Mouse (Mus musculus) inflammation-experienced regulatory T-cells, adult 6 months (primary cell): ENCODE measurements around the gene Gfap. TPM values are rescaled to one million over a fixed set of nuclear protein-coding genes. Genes with fewer than 3 reads are reported as not detected.
A peak's percentile ranks its signal among the peaks of the same experiment; 100 is the strongest.

Experiments used
- ATAC-seq: one replicate; pipeline ENCODE4 v1.8.0; 2017
- polyA plus RNA-seq, 3 experiments: library from polyadenylated mRNA; unstranded; fragments of 100-300 nt; shearing (Covaris generic); gene quantifications; one replicate each; pipeline ENCODE4 v1.2.1; 2017

The Gfap gene
- polyA plus RNA-seq = not detected

DNA sequence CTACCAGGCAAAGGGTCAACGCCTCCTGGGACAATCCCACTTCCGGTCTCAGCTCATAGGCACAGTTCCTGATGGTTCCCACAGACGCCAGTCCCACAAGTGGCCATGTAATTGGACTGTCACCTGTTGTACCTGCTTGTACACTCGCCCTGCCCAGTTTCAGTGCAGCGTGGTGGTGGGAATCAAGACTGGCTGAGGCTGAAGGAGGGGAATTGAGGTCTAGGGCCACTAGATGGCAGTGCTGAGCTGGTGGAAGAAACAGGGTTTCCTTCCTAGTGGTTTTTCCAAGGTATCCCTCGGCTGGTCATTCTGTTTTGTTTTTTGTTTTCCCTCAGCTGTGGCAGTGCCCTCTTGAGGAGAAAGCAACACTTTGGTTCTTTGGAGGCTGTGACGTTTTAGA is at the start of gene Gfap:
Gfap (minus strand) TSS at position 150 of the 400 bp plus-strand sequence.
- ATAC-seq = no peak

DNA sequence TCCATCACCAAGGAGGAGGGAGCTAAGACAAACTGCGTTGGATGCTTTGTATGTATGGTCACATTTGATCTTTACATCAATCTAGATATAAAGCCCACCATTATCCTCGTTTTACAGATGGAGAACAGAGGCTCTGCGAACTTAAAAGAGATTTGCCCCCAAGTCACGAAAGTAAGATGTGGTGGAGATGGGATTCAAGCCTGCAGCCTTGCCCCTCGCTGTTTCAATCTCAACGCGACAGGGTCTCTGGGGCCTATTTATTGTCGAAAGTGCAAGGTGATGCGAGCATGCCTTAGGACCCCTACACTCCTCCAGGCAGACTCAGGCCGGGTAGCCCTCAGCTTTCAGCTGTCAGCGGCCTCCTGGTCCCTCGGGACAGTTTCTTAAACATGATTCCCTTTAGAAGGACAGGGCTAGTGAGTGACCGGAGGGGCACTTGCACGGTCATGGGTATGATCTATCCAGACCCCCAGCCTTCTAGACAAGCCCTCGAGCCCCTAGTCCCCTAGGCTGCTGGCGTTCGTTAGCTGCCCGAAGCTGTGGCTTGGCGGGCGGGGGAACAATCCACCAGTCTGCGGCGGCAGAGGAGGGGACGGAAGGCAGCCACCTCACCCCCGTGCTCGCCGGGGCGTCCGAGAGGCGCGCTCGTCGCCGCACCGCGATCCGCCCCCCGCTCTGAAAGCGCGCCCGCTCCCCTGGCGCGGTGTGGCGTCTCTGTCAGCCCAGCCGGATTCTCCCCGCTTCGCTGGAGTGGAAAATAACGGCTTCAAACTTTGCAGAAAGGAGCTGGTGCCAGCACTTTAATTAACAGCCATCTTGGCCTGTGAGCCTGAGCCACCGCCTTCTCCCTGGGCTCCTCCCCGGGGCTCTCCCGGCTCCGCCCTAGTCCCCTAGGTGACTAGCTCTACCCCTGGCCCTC is 47.6 kb upstream of the Gfap start:
- peak; percentile 41 for ATAC-seq

DNA sequence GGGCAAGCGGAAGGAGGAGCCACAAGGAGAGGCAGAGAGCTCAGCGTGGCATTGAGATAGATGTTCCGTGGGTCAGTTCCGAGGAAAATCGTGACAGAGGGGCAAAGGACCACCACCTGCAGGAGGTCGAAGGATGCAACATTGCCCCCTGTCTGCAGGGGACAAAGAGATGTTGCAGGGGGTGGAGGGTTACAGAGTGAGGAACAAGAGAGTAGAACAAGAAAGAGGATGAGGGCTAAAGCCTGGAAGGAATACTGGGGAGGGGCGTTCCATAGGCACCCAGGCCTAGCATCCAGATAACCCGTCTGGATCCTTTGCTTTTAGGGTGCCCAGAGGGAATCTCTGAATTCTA is 46.3 kb upstream of the Gfap start:
- ATAC-seq = no peak

DNA sequence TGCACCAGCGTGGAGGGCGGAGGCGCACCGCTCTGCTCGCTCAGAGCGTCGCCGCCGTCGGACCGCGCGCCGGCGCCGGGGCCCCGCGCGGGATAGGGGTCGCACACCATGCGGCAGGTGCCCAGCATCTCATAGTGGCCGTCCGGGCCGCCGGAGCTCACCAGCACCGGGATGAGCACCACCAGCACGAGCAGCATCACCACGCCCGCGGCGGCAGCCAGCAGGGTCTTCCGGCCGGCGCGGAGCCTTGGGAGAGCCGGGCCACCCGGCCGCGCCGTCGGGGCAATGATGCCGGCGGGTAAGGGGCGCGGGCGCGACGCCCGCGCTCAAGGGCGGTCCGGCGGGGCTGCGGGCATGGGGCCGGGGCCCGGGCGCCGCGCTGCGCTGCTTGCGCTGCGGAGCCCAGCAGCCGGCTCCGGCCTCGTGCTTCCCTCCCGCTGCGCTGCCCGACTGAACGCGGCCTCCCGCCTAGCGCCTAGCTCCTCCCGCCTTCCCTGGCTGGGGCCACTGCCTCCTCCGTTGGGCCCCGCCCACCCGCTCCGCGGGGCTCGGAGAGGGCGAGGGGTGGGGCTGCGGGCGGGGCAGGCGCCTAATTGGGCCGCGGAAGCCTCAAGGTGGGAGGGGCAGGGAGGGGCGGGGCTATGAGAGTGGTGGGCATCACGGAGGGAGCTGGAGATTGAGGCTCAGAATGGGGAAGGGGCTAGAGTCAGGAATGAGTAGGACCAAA is 45.7 kb upstream of the Gfap start, which contains the start of gene C1ql1:
C1ql1 (minus strand) TSS at position 424 of the 727 bp plus-strand sequence.
- peak; percentile 64 for ATAC-seq

DNA sequence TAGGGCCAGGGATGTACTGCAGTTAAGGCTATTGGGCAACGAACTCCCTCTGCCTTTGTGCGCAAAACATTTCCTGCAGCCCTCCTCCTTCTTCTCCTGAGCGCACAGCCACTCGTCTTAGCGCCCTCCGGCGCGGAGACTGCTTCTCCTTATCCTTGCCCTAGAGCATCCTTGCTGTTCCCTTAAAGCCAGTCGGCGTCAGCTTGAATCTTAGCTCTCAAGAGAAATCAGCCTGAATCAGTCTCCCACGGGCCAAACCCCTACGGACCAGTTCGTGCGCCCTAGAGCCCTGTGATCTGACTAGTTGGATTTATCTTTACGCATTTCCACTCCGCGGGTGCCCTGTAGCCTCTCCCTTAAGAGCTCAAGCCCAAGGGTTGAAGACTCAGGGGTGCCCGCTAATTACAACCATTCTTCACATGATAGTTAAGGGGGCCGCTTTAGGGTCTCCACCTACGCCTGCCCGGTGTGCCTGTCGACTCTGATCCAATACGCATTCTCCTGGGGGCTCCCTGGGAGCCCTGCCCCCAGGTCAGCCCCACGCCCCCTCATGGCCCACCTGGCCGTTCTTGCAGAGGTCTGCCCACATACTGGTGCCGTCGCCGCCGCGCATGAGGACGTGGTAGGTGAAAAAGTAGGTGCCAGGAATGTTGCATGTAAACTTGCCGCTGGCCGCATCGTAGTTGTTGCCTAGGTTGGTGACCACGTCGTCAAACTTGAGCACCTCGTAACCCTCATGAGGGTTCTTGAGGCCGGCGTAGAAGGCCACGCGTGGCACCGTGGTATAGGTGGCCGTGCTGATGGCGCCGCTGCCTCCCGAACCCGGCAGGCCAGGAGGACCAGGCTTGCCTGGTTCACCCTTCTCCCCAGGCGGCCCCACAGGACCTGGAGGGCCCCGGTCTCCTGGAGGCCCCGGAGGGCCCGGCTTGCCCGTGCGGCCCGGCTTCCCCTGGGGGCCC is 44.9 kb upstream of the Gfap start:
- ATAC-seq = no peak

DNA sequence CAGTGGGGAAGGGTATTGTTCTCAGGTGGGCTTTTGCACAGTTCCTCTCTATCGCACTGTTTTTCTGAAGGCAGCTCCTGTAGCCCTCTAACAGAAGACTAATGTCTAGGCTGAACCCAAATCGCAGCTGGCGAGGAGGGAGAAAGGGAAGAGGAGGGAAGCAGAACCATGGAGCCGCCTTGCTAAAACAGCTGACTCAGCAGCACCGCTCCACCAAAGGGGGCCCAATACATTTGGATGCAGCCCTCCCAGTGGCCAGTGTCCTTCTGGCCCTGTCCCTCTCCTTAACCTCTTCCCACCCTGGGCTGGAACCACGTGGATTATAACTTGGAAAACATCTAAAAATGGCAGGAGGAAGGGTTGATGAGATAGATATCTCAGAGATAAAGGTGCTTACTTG is 40.5 kb upstream of the Gfap start:
- ATAC-seq = no peak

DNA sequence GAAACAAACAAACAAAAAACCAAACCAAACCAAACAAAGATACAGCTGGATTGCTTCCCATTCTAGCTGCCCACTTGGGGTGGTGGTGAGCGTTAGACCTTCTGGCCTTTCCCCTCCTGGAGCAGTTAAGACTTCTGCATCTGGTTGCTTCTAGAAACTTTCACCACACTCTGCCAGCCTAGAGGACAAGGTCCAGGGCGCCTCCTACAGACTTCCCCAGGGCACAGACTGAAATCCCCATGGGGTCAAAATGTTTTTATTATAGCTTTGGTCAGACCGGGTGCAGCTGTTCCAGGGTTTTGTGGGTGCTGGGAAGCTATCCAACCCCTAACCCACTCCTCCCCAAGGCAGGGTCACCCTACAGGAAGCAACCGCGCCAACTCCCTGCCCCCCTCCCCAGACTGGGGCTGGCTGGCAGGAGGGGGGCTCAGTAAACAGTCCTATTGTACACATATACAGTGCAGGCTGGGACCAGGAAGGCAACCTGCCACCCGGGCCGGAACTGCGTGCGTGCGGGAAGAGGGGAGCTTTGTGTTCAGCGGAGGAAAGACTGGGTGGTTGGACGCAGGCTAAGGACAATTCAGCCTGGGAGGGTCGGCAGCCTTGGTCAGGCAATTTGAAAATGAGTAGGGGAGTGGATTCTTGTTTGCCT is 38.4 kb upstream of the Gfap start:
- no peak for ATAC-seq

DNA sequence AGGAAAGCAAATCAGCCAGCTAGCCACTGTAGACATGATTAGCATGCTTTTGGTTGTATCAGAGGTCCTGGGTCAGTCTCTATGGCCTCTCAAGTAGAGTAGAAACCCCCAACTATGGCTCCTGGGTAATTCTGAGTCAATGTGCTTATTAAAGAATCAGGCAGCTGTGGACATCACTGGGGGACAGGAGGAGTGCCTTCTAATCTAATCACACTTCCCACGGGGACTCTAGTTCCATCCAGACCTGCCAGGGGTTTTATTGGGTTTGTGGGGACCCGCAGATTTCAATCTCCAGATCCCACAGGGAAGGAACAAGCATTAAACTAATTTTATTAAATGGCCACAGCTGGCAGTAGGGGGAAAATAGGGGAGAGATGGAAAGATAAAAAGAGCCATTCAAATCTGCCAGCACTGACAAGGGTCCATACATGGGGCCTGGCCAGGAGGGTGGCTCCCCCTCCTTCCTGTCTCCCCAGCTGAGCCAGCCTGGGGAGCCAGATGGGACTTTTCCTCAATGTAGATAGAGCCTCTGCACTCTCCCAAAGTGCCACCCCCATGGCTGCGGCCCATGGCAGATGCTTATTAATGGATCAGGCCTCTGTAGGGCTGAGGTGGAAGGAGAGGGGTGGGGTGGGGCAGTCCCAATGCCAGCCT is 36.9 kb upstream of the Gfap start:
- ATAC-seq = no peak

DNA sequence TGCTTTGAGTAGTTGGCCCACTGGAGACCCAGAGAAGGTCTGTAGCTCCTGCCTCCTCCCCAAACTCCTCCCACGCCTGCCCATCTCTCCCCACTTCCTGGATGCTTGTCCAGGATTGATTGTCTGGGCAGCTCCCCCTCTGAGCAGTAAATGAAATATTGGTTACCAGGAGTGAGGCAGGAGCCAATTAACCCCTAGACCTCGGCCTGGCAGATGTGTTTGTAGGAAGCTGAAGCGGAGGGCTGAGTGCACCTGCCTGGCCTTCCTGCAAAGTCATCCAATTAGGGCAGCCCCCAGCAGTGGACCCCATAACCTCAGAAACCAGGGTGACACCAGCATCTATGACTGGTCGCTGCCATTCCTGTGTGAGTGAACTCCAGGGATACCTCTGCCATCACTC is 35.6 kb upstream of the Gfap start:
- no peak for ATAC-seq

DNA sequence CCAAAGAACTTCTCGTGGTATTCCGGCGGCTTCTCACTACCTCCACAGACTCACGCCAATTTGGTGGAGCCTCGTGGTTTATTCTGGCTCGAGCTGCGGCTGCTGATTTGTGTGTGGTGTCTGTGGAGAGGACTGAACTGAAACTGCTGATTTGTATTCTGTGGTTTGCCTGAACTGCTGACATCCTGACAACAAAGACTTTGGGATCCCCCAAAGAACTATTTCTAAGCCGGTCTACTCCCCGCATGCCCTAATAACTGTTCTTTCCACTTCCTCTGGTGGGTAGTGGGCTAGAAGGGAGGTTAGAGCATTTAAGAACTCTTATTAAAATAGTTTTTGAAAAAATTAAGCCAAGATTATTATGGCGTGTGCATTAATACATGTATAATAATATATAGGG is 30.0 kb upstream of the Gfap start:
- no peak for ATAC-seq

DNA sequence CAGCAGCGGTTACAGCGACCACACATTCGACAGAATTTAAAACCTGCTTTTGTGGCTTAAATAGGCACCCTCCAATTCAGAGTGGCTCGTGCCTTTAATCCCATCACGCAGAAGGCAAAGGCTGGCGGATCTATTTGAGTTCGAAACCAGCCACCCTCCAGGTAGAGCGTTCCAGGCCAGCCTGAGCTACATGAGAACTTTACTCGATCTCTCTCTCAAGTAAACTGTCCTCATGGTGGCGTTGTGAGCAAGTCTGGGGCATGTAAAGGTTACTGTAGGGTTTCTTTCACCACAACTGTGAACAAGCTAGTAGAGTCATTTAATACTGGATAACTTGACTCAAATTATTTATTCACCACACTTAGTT is 24.6 kb upstream of the Gfap start:
- peak; percentile 57 for ATAC-seq

DNA sequence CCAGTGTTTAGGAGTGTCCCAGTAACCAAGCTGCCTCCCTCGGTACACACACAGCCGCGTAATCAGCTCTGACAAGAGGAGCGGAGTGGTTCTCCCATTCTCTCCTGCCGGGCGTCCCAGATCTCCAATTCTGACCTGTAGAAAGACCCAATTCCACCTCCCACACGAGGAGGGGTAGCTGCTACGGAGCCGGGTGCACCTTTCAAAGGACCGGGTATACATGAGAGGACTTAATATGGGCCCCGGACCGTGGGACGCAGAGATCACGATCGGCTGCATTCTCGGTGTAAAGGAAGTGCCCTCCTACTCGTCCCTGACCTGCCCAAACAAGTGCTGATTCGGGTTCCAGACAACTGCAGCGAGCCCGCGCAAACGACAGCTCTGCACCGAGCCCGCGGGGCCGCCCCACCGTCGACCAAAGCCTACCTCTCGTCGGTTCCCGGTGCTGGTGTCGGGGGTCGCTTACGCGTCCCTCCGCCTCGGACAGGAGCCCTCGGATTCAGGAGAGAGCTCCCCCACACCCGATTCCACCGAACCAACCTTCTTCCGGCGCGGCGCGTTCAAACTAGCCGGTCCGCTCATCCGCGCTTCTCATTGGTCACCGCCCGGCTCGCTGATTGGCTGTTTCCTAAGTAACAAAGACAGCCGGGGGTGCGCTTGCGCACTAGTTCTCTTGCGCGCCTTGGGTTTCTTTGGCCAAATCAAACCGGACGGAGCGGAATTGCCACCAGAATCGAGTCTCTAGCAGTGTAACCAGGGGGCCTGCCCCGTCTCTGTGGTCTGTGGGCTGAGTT is 24.0 kb upstream of the Gfap start, which contains the start of gene Kif18b:
Kif18b (minus strand) TSS at position 568 of the 794 bp plus-strand sequence.
- ATAC-seq = peak; percentile 96

DNA sequence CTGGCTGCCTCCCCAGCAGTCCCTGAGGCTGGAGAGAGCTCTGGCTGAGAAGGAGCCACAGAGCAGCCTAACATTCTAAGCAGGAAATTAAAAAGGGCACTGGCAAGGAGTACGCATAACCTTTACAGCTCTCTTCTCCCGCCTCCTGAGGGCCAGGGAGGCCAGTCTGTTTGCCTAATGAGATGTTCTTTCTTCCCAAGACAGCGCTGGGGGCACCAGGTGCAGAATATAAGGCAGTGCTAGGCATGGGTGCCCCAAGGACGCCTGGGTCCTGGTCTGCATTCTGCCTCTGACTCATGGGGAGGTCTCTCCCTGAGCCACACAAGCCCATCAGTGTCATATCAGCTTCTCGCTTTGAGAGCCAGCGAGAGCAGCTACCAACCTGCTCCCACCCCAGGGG is 20.8 kb upstream of the Gfap start:
- ATAC-seq = no peak

DNA sequence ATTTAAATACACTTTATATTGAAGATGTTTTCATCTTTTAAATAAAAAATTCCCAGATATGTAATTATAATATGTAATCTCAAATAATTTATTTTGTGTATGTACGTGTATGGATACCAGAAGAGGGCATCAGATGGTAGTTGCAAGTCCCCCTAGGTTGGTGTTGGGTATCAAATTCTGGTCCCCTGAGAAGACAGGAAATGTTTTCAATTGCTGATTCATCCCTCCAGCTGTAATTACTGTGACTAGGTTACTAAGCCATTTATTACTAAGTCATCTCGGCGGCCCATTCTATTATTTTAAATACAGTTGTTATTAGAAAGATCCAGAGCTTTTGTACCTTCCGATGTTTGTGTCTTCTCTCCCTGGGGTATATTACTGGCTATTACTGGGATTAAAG is 17.4 kb upstream of the Gfap start:
- no peak for ATAC-seq

DNA sequence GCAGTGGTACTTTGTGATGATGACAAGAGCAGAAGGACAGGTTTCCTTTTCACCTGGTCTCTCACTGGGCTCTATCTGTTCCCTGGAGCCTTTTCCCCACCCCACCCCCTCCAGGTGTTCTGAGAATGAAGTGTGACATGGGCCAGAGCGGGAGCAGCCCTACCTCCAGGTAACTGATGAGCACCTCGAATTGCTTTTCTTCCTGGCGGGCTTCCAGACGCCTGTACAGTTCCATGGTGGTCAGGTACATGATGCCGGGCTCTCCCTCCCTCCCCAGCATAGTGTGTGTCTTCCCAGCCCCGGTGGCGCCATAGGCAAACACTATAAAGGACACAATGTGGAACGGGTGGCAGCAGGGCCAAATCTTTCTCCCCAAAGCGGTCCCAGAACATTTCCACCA is 14.7 kb upstream of the Gfap start:
- ATAC-seq = no peak

DNA sequence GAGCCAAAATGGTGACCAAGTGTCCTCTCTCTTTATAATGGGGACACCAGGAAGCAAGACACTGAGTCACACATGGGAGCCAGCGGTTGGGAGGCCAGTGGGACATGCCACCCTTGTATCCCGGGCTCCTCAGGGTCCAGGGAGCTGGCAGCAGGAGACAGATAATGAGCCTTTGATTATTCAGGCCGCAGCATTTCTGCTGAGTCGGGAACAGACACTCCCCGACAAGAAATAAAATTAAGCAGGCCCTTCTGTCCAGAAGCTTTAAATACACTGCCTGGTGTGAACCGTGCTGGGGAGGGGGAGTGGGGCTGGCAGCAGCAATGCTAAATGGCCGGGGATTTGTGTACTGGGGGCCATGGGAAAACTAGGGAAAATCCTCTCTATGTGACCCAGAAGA is 10.7 kb upstream of the Gfap start:
- no peak for ATAC-seq

DNA sequence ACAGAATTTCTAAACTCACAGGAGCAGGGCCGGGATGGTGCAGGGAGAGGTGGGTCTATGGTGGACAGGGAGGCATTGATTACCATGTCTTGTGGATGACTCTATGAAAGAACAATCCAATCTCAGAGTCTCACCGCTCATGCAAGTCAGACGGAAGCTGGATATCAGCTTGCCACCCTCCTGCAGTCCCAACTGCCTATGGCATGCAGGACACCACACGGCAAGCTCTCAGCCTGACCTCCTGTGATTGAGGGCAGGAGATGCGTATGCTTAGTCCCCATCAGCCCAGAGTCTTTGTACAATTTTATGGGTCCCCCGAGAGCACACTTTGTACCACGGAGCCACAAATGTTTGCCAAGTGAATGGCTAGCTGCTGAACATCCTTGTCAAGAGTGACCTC is 2.9 kb upstream of the Gfap start:
- ATAC-seq = no peak

DNA sequence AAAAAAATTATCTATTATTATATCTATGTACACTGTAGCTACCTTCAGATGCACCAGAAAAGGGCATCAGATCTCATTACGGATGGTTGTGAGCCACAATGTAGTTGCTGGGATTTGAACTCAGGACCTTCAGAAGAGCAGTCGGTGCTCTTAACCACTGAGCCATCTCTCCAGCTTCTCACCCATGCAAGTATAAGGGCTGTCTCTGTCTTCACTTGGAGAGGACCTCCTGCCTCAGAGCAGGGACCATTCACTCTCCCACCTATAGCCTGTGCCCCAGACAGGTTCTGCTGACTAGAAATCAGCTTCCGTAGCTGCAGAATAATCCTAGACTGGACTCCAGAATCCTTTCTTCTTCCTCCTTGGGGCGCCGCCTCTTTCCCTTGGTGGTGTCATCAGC is 1.4 kb upstream of the Gfap start:
- ATAC-seq = no peak

DNA sequence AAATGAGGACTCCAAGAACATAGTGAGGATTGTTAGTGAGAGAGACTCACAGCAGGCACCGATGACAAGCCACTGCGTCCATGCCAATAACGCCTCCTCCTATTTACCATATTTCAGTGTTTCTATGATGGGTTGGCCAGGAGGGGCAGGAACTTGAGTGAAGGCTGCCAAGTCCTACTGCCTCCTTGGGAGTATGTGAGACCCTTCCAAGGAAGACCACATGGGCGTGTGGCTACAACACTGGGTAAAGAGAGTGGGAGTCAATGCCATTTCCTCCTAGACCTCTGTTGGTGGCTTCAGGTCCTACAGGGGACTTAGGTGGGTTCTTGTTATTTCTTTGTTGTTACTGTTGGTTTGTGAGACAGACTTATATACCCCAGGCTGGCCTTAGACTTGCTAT is 487 bp upstream of the Gfap start:
- ATAC-seq = no peak

DNA sequence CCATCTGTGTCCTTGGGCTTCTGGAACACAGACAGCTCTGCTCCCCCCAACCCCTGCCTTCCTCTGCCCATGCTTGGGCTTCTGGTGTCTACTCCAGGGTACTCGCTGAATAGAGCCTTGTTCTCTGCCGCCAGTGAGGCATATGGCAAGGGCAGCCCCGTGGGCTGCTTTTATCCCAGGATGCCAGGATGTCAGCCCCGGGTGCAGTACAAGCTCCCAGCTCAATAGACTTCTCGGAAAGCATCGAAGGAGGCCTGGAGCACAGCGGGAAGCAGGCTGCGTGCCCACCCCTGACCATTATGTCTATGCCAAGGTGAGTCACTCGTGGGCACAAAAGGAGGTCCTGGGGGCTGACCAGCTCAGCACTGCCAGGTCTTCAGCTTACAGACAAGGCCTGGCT is 2.3 kb downstream of the Gfap start:
- ATAC-seq = no peak

DNA sequence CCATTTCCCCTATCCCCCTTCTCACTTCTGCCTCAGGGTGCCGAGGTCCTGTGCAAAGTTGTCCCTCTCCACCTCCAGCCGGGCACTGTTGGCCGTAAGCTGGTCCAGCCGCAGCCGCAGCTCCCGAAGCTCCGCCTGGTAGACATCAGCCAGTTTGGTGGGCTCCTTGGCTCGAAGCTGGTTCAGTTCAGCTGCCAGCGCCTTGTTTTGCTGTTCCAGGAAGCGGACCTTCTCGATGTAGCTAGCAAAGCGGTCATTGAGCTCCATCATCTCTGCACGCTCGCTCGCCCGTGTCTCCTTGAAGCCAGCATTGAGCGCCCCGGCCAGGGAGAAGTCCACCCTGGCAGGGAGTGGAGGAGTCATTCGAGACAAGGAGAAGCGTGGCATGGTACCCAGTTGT is 4.1 kb downstream of the Gfap start:
- no peak for ATAC-seq
